Mouse (Mus musculus) embryonic facial prominence, embryonic 13.5 days (tissue): ENCODE results near the gene Ube4a. TPM values are rescaled to one million over a fixed set of nuclear protein-coding genes. Genes with fewer than 3 reads are reported as not detected.

Experiments used
- ATAC-seq: fragments of 200-750 bp; cut with Nextera tagmentation; 2 replicates; pipeline ENCODE4 v1.8.0; 2017; ENCODE audit warnings: low read depth; ENCODE audit not compliant: insufficient number of reproducible peaks, insufficient read depth, low FRiP score, low TSS enrichment
- H3K27ac ChIP-seq: fragments of 300-500 bp; sonication (generic); 2 replicates; pipeline ENCODE4 v1.5.1; 2015; ENCODE audit warnings: moderate library complexity, mild to moderate bottlenecking, inconsistent platforms
- H3K27me3 ChIP-seq: fragments of 300-500 bp; sonication (generic); 2 replicates; pipeline ENCODE4 v1.6.1; 2015; ENCODE audit warnings: mild to moderate bottlenecking, inconsistent platforms
- H3K36me3 ChIP-seq: fragments of 300-500 bp; sonication (generic); 2 replicates; pipeline ENCODE4 v1.6.1; 2015; ENCODE audit warnings: mild to moderate bottlenecking, inconsistent platforms
- H3K4me1 ChIP-seq: fragments of 300-500 bp; sonication (generic); 2 replicates; pipeline ENCODE4 v1.6.1; 2015; ENCODE audit warnings: inconsistent platforms
- H3K4me2 ChIP-seq: fragments of 300-500 bp; sonication (generic); 2 replicates; pipeline ENCODE4 v1.6.1; 2015; ENCODE audit warnings: moderate library complexity, mild to moderate bottlenecking, inconsistent platforms
- H3K4me3 ChIP-seq: fragments of 300-500 bp; sonication (generic); 2 replicates; pipeline ENCODE4 v1.5.1; 2015; ENCODE audit warnings: mild to moderate bottlenecking, inconsistent platforms
- H3K9ac ChIP-seq: fragments of 300-500 bp; sonication (generic); 2 replicates; pipeline ENCODE4 v1.6.1; 2015; ENCODE audit warnings: mild to moderate bottlenecking, inconsistent platforms
- H3K9me3 ChIP-seq: fragments of 300-500 bp; sonication (generic); 2 replicates; pipeline ENCODE4 v1.6.1; 2016; ENCODE audit warnings: inconsistent platforms
- WGBS: fragments of 180-500 bp; shearing (Covaris S2); methylation state at CpG from one replicate; pipeline ENCODE4 v1.1.7; 2015; ENCODE audit warnings: mixed read lengths; 5-methylcytosine and 5-hydroxymethylcytosine counted together
- polyA plus RNA-seq: library from polyadenylated mRNA; unstranded; fragments of >200 nt; fragmentation: Nextera tagmentation; extraction: Ambion mirVana; gene quantifications from 2 replicates; pipeline ENCODE4 v1.2.1, GENCODE M21; 2015

Gene Ube4a
- polyA plus RNA-seq, 1 experiment from 2014 or later = 26.4 TPM

DNA sequence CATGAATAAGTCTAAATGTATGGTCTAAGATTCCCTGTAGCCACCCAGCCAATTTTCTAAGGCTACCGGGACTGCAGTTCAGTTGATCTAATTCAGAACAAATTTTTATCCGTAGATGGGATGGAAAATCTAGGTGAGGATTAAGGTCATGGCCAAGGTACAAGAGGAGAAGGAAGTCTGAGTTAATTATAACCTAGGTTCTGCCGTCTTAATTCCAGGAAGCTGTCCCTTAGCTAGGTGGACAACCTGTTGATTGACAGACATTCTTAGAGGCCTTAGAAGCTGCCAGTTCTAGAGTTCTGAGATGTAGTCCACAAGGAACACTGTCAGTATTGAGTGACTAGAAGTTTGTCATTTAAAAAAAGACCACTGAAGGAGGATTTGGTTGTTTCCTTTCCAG is 65.7 kb downstream of the Ube4a start:
- Histone ChIP-seq H3K4me3 (no peak overlapping the region), H3K27me3 (no peaks in the 10 kb centered on the region), H3K9me3 (no peaks in the 10 kb centered on the region), H3K4me2 (no peak overlapping the region), H3K27ac (no peak overlapping the region), H3K9ac (no peak overlapping the region), H3K4me1 (0 out of 2 replicates have a peak, but pooled peaks cover 3% of the 10 kb centered on the region), H3K36me3 (no peaks in the 10 kb centered on the region)
- WGBS = 78% methylated on average over 3 of the region's 3 CpGs
- ATAC-seq = no peak

DNA sequence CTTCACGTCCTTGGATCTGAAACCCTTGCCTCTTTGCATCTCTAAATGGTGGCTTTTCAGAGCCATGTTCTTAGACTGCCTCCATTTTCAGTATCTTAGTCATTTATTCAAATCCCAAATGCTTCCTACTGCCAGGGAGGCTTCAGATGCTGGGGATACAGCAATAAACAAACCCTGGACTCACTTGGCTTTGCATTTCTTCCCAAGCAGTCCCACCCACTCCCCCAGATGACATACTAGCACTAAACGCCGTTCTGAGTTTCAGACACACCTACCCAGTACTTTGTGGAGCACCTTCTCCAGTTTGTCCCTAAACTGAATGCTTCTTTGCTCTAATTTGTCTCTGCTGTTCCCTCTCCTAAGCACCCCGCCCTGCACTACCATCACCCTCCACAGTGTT is 68.4 kb downstream of the Ube4a start:
- 64% methylated on average over 4 of the region's 4 CpGs for WGBS
- Histone ChIP-seq H3K36me3 (no peaks in the 10 kb centered on the region), H3K9me3 (no peaks in the 10 kb centered on the region), H3K4me2 (no peak overlapping the region), H3K9ac (no peak overlapping the region), H3K4me3 (no peak overlapping the region), H3K27ac (no peak overlapping the region), H3K27me3 (no peaks in the 10 kb centered on the region), H3K4me1 (no peaks in the 10 kb centered on the region)
- ATAC-seq = no peak

DNA sequence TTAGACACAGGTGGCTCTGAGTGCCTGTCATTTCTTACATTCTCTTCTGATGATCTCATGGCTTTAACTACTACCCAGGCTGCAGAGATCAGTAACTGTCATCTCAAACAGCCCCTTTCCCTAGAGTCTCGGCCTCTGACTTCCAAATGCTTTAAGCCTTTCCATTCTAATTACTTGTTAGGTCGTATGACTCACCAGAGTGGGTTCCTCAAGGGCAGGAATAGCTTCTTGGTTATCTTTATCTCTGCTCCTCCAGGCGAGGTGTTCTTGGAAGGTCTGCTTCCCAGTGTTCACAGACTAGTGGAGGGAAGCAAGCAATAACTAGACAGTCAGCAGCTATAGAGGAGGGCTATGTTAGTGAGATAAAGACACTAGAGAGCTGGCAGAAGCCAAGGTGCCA is 72.7 kb downstream of the Ube4a start:
- no peak overlapping the region for H3K4me2 ChIP-seq
- H3K36me3 ChIP-seq = no peaks in the 10 kb centered on the region
- WGBS = 48% methylated on average over 3 of the region's 3 CpGs
- no peak overlapping the region for H3K9ac ChIP-seq
- H3K27me3 ChIP-seq = no peaks in the 10 kb centered on the region
- H3K9me3 ChIP-seq = no peaks in the 10 kb centered on the region
- ATAC-seq = no peak
- H3K27ac ChIP-seq = no peak overlapping the region
- H3K4me1 ChIP-seq = no peaks in the 10 kb centered on the region
- no peak overlapping the region for H3K4me3 ChIP-seq

DNA sequence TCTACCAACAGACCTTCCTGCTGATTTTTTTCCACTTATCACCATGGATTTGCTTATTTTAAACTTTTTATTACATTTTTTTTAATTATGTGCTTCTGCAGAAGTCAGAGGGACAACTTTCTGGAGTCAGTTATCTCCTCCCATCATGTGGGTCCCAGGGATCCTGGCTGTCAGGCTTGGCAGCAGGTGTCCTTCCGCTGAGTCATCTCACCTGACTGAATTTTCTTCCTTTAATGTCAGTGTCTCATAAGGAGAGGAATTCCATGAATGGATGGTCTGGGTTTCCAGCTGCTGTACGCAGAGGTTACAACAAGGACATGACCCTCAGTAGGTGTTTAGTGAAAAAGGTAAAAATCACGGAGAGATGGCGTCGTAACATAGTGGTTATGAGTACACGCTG is 74.2 kb downstream of the Ube4a start:
- Histone ChIP-seq H3K27ac (no peak overlapping the region), H3K36me3 (no peaks in the 10 kb centered on the region), H3K9ac (no peak overlapping the region), H3K4me1 (no peaks in the 10 kb centered on the region), H3K27me3 (no peaks in the 10 kb centered on the region), H3K9me3 (no peaks in the 10 kb centered on the region), H3K4me2 (no peak overlapping the region), H3K4me3 (no peak overlapping the region)
- ATAC-seq = no peak
- 84% methylated on average over 6 of the region's 6 CpGs for WGBS

DNA sequence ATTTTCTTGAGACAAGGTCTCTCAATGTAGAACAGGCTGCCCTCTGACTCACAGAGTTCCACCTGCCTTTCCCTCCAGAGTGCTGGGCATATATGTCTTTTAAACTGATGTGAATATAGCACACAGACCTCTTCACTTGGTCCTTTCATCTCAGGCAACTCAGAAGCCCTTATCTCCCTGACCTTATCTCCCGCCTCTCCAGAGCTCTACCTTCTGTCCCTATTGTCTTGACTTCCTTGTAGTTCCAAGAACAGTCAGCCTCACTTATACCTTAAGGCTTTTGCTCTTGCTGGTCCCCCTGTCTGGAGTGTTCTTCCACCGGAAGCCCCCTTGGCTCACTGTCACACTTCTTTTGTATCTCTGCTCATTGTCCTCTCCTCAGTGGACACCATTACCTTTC is 75.3 kb downstream of the Ube4a start:
- no peaks in the 10 kb centered on the region for H3K9me3 ChIP-seq
- no peak overlapping the region for H3K27ac ChIP-seq
- H3K9ac ChIP-seq = no peak overlapping the region
- H3K4me2 ChIP-seq = no peak overlapping the region
- 76% methylated on average over 2 of the region's 2 CpGs for WGBS
- H3K4me1 ChIP-seq = no peaks in the 10 kb centered on the region
- H3K4me3 ChIP-seq = no peak overlapping the region
- H3K27me3 ChIP-seq = no peaks in the 10 kb centered on the region
- H3K36me3 ChIP-seq = no peaks in the 10 kb centered on the region
- no peak for ATAC-seq

DNA sequence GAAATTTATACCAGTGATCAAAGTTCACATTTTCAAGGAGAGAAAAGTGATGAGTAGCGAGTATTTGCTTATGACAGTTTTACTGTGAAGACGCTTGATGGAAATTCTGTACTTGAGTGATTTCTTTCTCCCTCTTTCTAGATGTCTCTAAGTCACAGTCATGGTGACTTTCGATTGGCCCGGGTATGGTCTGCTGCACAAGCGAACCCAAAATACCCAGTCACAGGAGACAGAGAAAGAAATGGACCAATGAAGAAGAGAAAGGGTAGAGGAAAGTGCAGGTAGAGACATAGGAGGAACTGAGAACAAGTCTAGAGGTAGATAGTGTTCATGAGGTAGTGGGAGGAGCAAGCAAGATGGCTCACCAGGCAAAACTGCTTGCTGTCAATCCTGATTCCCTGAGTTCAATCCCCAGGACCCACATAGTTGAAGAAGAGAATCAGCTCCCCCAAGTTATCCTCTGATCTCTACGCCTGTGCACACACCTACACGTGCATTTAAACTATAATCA is 77.2 kb downstream of the Ube4a start:
- H3K4me2 ChIP-seq = no peak overlapping the region
- H3K36me3 ChIP-seq = no peaks in the 10 kb centered on the region
- H3K27me3 ChIP-seq = no peaks in the 10 kb centered on the region
- 86% methylated on average over 7 of the region's 7 CpGs for WGBS
- H3K4me1 ChIP-seq = peaks cover 3% of the 10 kb centered on the region
- H3K4me3 ChIP-seq = no peak overlapping the region
- H3K9ac ChIP-seq = no peak overlapping the region
- ATAC-seq = no peak
- no peak overlapping the region for H3K27ac ChIP-seq
- no peaks in the 10 kb centered on the region for H3K9me3 ChIP-seq

DNA sequence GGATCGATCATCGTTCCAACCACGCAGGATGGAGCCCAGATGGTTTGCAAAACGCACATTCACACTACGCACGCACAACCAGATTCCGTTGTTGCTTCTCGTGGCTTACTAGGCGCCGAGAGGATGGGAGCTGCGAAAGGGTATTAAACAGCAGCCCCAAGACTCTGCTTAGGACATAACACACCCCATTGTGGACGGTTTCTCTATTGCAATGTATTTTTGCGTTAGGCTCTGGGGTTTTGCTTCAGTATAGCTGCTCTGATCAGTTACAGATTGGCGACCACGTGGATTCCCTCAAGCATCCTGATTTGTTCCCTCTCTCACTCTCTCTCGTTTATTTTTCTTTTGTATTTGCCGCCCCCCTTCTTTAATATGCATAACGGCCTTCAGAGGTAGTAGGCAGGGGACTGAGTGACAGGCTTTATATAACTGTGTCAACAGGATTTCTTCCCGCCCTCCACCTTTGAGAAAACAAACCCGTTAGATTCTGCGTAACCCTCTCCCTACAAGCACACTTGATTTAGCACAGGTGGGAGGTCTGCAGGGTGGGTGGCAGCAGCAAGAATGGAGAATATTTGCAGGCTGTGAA is 82.3 kb downstream of the Ube4a start:
- no peaks in the 10 kb centered on the region for H3K36me3 ChIP-seq
- peak overlapping the region; percentile 99 for H3K27ac ChIP-seq
- H3K9ac ChIP-seq = peak overlapping the region; percentile 85
- under 1% methylated on average over 21 of the region's 21 CpGs for WGBS
- no peak for ATAC-seq
- no peaks in the 10 kb centered on the region for H3K27me3 ChIP-seq
- H3K4me1 ChIP-seq = peaks cover 25% of the 10 kb centered on the region
- peak overlapping the region; percentile 98 for H3K4me2 ChIP-seq
- no peaks in the 10 kb centered on the region for H3K9me3 ChIP-seq
- H3K4me3 ChIP-seq = peak overlapping the region; percentile 98

DNA sequence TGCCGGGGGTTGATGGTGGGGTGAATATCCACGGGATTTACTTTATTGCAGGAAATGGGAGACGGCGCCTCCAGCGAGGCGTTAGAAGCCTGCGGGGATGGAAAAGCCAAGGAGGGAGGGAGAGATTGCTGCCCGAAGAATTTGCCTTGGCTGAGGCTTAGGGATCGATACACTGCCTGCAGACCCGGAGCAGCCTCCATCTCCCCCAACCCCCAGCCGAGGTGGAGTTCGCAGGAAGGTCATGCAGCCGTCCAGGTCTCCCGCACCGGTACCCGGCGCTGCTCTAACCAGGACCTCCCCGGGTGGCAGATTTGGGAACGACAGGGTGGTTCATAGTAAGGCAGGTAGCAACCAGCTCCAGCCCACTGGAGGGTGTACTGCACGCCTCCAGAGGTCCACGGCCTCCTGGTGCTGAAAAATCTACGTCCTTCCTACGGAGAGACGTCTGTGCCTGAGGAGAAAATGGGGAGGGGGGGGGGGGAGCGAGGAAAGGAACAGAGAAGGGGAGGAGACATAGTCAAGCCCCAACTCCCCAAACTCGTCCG is 82.9 kb downstream of the Ube4a start:
- Histone ChIP-seq H3K4me2 (peak overlapping the region; percentile 98), H3K4me3 (peak overlapping the region; percentile 98), H3K27ac (peak overlapping the region; percentile 99), H3K9ac (peak overlapping the region; percentile 85), H3K36me3 (no peaks in the 10 kb centered on the region), H3K27me3 (no peaks in the 10 kb centered on the region), H3K4me1 (peaks cover 31% of the 10 kb centered on the region), H3K9me3 (no peaks in the 10 kb centered on the region)
- WGBS = under 1% methylated on average over 26 of the region's 27 CpGs
- peak; percentile 63 for ATAC-seq

DNA sequence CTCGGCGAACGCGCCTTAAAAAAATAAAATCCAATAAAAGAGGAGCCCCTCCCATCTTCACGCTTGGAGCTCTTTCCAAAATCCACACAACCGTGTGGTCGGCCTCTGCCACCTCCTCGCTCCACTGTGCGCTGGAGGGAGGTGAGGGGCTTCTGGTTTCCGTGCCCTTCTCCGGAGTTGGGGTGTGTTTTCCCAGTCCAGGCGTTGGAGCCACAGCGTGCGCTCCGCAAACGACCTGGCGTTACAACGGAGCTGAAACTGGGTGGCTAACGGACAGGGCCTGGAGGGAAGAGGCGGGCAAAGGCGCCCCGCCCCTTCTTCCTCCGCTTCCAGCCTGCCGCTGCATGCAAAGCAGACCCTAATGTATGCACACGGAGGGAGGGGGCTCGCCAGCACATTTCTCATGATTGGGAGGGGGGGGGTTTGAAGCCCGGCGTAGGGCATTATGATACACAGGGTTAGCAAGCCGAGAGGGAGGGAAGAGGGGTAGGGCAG is 83.4 kb downstream of the Ube4a start:
- ATAC-seq = peak; percentile 65
- Histone ChIP-seq H3K9me3 (no peaks in the 10 kb centered on the region), H3K27me3 (no peaks in the 10 kb centered on the region), H3K27ac (peak overlapping the region; percentile 99), H3K36me3 (no peaks in the 10 kb centered on the region), H3K4me2 (peak overlapping the region; percentile 98), H3K9ac (peak overlapping the region; percentile 85), H3K4me3 (peak overlapping the region; percentile 98), H3K4me1 (peaks cover 36% of the 10 kb centered on the region)
- WGBS = under 1% methylated on average over 29 of the region's 29 CpGs

DNA sequence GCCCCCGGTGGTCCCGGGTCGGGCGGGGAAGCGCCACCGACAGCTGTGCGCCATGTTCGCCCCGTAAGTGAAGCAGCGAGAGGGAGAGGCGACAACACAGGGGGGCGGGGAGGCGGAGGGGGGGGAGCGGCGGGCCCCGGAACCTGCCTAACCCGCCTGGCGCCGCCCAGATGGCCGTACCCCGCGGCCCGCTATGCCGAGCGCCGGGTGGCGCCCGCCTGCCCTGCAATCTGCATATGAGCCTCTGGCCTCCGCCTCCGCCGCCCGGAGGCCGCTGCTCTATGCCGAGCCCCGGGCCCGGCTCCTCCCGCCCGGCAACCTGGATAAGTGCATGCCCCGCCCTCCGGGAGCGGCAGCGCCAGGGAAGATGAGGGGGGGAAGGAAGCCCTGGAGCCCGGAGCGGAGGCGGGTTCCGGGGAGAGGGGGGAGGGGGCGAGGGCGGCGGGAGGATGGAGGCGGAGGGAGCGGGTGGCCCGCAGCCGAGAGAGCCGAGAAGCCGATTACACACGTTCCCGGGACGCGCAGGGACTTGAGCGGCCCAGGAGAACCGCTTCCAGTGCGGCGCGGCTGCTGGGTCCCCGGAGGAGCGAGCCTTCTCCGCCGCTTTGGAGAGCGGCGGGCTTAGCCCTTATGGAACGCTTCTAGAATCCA is 84.1 kb downstream of the Ube4a start, which contains the start of gene Kmt2a:
Kmt2a (minus strand) TSS at position 76 of the 651 bp plus-strand sequence.
- peak; percentile 76 for ATAC-seq
- Histone ChIP-seq H3K4me1 (peaks cover 42% of the 10 kb centered on the region), H3K4me2 (peak within 1 kb of the TSS; percentile 98), H3K27ac (peak within 1 kb of the TSS; percentile 99), H3K4me3 (peak within 1 kb of the TSS; percentile 98), H3K27me3 (no peaks in the 10 kb centered on the region), H3K9me3 (no peaks in the 10 kb centered on the region), H3K9ac (peak within 1 kb of the TSS; percentile 96), H3K36me3 (no peaks in the 10 kb centered on the region)
- WGBS = under 1% methylated on average over 45 of the region's 71 CpGs

DNA sequence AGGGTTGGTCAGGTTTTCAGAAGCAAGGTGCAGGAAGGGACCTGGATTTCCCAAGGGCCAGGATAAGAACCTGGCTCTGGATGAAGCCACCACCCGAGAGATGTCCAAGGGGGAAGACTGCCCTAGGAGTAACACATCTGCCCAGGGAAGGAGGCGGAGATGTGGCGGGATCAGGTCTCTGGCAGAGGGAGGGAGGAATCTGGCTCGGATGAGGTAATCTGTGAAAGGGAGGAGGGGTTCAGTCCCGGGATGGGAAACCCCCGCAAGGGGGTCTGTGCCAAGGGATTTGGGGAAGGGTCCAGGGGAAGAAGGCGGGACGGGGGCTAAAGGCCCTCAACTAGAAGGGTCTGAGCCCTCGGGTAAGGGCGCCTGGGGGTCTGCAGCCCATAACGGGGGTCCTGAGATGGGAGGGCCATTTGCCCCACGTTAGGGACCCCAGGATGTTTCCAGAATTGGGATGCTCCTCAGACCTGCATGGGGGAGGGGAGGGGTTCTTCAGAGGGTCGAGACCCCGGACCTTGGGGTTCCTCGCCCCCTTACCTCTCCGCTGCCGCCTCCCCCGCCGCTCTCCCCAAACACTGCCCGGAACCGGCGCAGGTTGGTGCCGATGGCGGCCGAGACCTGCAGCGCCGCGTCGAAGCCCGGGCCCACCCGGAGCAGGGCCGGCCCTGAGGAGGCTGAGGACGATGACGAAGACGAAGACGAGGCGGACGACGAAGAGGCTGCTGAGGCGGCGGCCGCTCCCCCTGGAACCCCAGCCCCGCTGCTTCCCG is 84.9 kb downstream of the Ube4a start:
- no peaks in the 10 kb centered on the region for H3K27me3 ChIP-seq
- H3K27ac ChIP-seq = peak overlapping the region; percentile 94
- H3K36me3 ChIP-seq = 0 out of 2 replicates have a peak, but pooled peaks cover under 1% of the 10 kb centered on the region
- peaks cover 46% of the 10 kb centered on the region for H3K4me1 ChIP-seq
- no peaks in the 10 kb centered on the region for H3K9me3 ChIP-seq
- peak overlapping the region; percentile 96 for H3K9ac ChIP-seq
- under 1% methylated on average over 40 of the region's 44 CpGs for WGBS
- ATAC-seq = no peak
- H3K4me2 ChIP-seq = peak overlapping the region; percentile 98
- peak overlapping the region; percentile 98 for H3K4me3 ChIP-seq
